Mouse (Mus musculus) lung, adult 2 months (tissue): ENCODE results near the gene Rrnad1.

ENCODE experiments used
- CTCF ChIP-seq: fragments of 200-500 bp; IDR thresholded peaks from 2 replicates; pipeline ENCODE4 v1.5.1; 2011; ENCODE audit warnings: mild to moderate bottlenecking, low read length, control low read depth; ENCODE audit not compliant: insufficient read depth
- POLR2A ChIP-seq: fragments of 200-500 bp; IDR thresholded peaks from 2 replicates; pipeline ENCODE4 v1.6.1; 2011; ENCODE audit warnings: low read depth, mild to moderate bottlenecking, control low read depth, low read length, borderline replicate concordance; ENCODE audit errors: extremely low read depth

DNA sequence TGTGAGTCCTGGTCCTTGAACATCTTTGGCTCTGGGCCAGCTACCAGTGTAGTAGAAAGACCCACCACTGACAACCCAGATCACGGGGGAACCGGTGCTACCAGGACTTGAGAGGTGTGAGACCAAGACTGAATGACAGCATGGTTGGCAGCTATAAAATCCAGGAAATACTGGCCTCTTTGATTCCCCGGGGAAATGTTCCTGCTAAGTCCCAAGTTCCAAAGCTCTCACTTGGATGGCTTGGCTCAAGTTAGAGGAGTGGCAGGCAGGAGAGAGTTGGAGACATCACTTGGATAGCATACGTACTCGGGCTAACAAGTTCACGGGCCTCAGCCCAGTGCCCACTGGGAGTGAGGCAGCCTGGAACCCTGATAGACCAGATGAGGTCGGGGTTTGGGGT, 13.1 kb upstream of the Rrnad1 start:
- TF ChIP-seq POLR2A (no peak), CTCF (no peak)
